17 mouse cellular contexts compared by ENCODE assay signal in the genomic region with DNA sequence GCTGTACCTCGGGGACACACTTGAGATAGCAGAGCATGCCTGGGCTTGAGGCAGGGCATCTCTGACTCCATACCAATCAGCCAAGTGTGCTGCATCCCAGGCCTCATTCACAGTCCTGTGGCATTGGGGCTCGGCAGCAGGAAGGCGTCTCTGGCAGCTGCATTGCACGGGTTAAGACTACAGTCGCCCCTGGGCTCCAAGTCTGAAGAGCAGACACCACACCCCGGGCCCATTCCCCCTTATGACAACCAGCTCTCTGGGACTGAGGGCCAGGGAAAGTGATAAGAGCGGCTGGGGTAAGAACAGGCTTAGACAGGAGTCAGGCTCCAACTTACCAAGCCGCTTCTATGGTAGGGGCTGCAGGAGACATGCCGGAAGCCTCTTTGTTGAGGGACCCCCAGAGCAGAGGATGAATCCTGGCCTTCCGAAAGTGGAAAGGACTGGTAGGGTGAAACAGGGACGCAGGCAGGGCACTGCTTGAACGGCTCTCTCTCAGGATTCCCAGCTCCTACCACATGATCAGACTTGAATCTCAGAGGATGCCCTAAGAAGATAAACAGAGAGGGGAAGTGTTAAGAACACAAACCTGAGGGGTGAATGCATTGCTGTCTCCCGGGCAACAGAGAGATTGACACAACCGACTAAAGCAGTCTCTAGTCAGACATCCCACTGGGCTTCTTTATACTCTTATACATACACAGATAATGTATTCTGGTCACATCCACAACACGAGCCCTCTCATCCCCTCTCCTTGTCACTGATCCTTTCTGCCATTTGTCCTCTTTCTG. TPM values are rescaled to one million over a fixed set of nuclear protein-coding genes. Genes with fewer than 3 reads are reported as not detected.
DNase-seq lines count a peak whose midpoint lies in the region; ATAC-seq and TF ChIP-seq lines count a peak whose summit lies in the region.
"Had no signal": no experiment of that assay in that cellular context is flagged by ENCODE, and none has a peak within 500 bp of the region (broad histone marks: within the 10 kb centered on the region; RNA-seq: fewer than 3 reads in every experiment).

No protein-coding gene starts in this region.

- peak overlapping the region; percentile 75 for H3K27ac ChIP-seq in forebrain, embryonic 11.5 days (ENCODE audit: low read depth, low read length)
- H3K27ac ChIP-seq in hindbrain, embryonic 15.5 days (replicated peaks), result peak overlapping the region; percentile 69
- H3K27ac ChIP-seq in midbrain, postnatal 0 days (ENCODE audit: low read depth, low read length), result peak overlapping the region; percentile 71
- H3K27ac ChIP-seq: intestine, embryonic 15.5 days; liver, embryonic 12.5 days had no signal

- peak; percentile 87 for ATAC-seq in forebrain, embryonic 11.5 days (replicated peaks; ENCODE audit: low FRiP score)
- ATAC-seq in hindbrain, embryonic 15.5 days (ENCODE audit: low FRiP score, low read depth), result peak; percentile 71
- peak; percentile 73 for ATAC-seq in midbrain, postnatal 0 days (ENCODE audit: low FRiP score)
- ATAC-seq in erythroid progenitor cell, adult 5-6 weeks (replicated peaks; ENCODE audit: low FRiP score, poor library complexity, severe bottlenecking), result no peak
- ATAC-seq: intestine, embryonic 15.5 days; liver, embryonic 12.5 days; Patski had no signal

- peak; percentile 68 for DNase-seq in embryo, embryonic 10 days (ENCODE audit: low spot score)
- no peak for DNase-seq in forebrain, embryonic 11.5 days (ENCODE audit: low spot score)
- peak; percentile 71 for DNase-seq in midbrain, postnatal 0 days (ENCODE audit: low spot score)
- DNase-seq in lung, postnatal 14 days, result no peak
- DNase-seq in right cerebral cortex, postnatal 36 days (ENCODE audit: low spot score in 2 of 2), result no peak
- DNase-seq: adrenal gland, postnatal 14 days; cerebellum, adult 11 months; lung, postnatal 36 days; thymus, postnatal 4 days had no signal

- peak overlapping the region; percentile 35; the same call in 1 of the 2 replicates for H3K9ac ChIP-seq in forebrain, embryonic 11.5 days (ENCODE audit: low read length)
- H3K9ac ChIP-seq in hindbrain, embryonic 15.5 days, result peak overlapping the region; percentile 8; the same call in 1 of the 2 replicates
- 0 out of 2 replicates have a peak overlapping the region, but pooled peaks have one; percentile 14 for H3K9ac ChIP-seq in midbrain, postnatal 0 days (replicated peaks; ENCODE audit: low read length, poor library complexity, severe bottlenecking)
- H3K9ac ChIP-seq: intestine, embryonic 15.5 days; liver, embryonic 12.5 days had no signal

- H3K36me3 ChIP-seq in forebrain, embryonic 11.5 days (ENCODE audit: control insufficient read depth, insufficient read depth, low read length), result no peaks in the 10 kb centered on the region
- H3K36me3 ChIP-seq in hindbrain, embryonic 15.5 days, result no peaks in the 10 kb centered on the region
- H3K36me3 ChIP-seq in midbrain, postnatal 0 days (ENCODE audit: insufficient read depth, low read length), result no peaks in the 10 kb centered on the region
- H3K36me3 ChIP-seq: intestine, embryonic 15.5 days; liver, embryonic 12.5 days had no signal

- H3K4me1 ChIP-seq in forebrain, embryonic 11.5 days (replicated peaks; ENCODE audit: control insufficient read depth, insufficient read depth, low read length), result peaks cover 16% of the 10 kb centered on the region
- peaks cover 24% of the 10 kb centered on the region for H3K4me1 ChIP-seq in hindbrain, embryonic 15.5 days (replicated peaks)
- H3K4me1 ChIP-seq in midbrain, postnatal 0 days (ENCODE audit: insufficient read depth, low read length), result peaks cover 12% of the 10 kb centered on the region; the same call in 1 of the 2 replicates
- H3K4me1 ChIP-seq: intestine, embryonic 15.5 days; liver, embryonic 12.5 days had no signal

- H3K4me2 ChIP-seq in forebrain, embryonic 11.5 days (ENCODE audit: low read depth, low read length, severe bottlenecking), result peak overlapping the region; percentile 40; the same call in 1 of the 2 replicates
- H3K4me2 ChIP-seq in hindbrain, embryonic 15.5 days, result peak overlapping the region; percentile 35
- H3K4me2 ChIP-seq in midbrain, postnatal 0 days (ENCODE audit: low read depth, low read length, poor library complexity, severe bottlenecking), result peak overlapping the region; percentile 31
- H3K4me2 ChIP-seq: intestine, embryonic 15.5 days; liver, embryonic 12.5 days had no signal

- H3K27me3 ChIP-seq in forebrain, embryonic 11.5 days (ENCODE audit: control insufficient read depth, insufficient read depth, low read length), result peaks cover 2% of the 10 kb centered on the region; the same call in 1 of the 2 replicates
- no peaks in the 10 kb centered on the region for H3K27me3 ChIP-seq in hindbrain, embryonic 15.5 days
- no peaks in the 10 kb centered on the region; the same call in 1 of the 2 replicates for H3K27me3 ChIP-seq in midbrain, postnatal 0 days (ENCODE audit: insufficient read depth, low read length)
- H3K27me3 ChIP-seq: intestine, embryonic 15.5 days; Patski had no signal

- H3K9me3 ChIP-seq in forebrain, embryonic 11.5 days (ENCODE audit: control insufficient read depth, low read length), result no peaks in the 10 kb centered on the region
- no peaks in the 10 kb centered on the region for H3K9me3 ChIP-seq in hindbrain, embryonic 15.5 days
- no peaks in the 10 kb centered on the region for H3K9me3 ChIP-seq in midbrain, postnatal 0 days (ENCODE audit: low read length)
- H3K9me3 ChIP-seq: intestine, embryonic 15.5 days; liver, embryonic 12.5 days had no signal

- WGBS in forebrain, embryonic 11.5 days, result 35% methylated on average over 15 of the region's 15 CpGs
- WGBS in hindbrain, embryonic 15.5 days, result 18% methylated on average over 15 of the region's 15 CpGs
- WGBS in midbrain, postnatal 0 days, result 11% methylated on average over 15 of the region's 15 CpGs

- no peak for TF ChIP-seq CTCF in midbrain, postnatal 0 days (IDR thresholded peaks at IDR 0.05)

- H3K4me3 ChIP-seq in forebrain, embryonic 11.5 days (ENCODE audit: low read depth, low read length), result no peak overlapping the region
- H3K4me3 ChIP-seq in hindbrain, embryonic 15.5 days, result no peak overlapping the region
- H3K4me3 ChIP-seq in midbrain, postnatal 0 days (ENCODE audit: low read depth, low read length), result no peak overlapping the region
- H3K4me3 ChIP-seq: intestine, embryonic 15.5 days; liver, embryonic 12.5 days had no signal

RNA-seq across cellular contexts. Expression of gene Dmrtb1, which starts 3.5 kb away (rescaled TPM):
- 6.0 and 7.4 TPM in 2 replicates for polyA plus RNA-seq in forebrain, embryonic 11.5 days (2014; fragmentation: Nextera tagmentation; extraction: Ambion mirVana)
- polyA plus RNA-seq in hindbrain, embryonic 15.5 days (2015; fragmentation: Nextera tagmentation; extraction: Ambion mirVana), result 12.4 and 15.8 TPM in 2 replicates
- total RNA-seq in midbrain, postnatal 0 days (2014; rRNA removed), result 13.1 and 27.1 TPM in 2 replicates
- 36.8 and 37.2 TPM in 2 replicates for polyA plus RNA-seq in midbrain, postnatal 0 days (2015; fragmentation: Nextera tagmentation; extraction: Ambion mirVana)
- total RNA-seq in erythroid progenitor cell, adult 5-6 weeks (2015; ENCODE audit: low replicate concordance), result not detected in 2 replicates
- total RNA-seq in erythroid progenitor cell, adult 5-6 weeks (2017; ENCODE audit: low replicate concordance), result not detected in 2 replicates
- total RNA-seq: adrenal gland, postnatal 14 days; gastrocnemius, adult 18-20 months had no signal
- polyA plus RNA-seq: heart, embryonic 14.5 days; intestine, embryonic 15.5 days; liver, embryonic 12.5 days; Patski; stomach, embryonic 16.5 days had no signal

Comparison
In these comparisons a context has a peak if more than half of its experiments do, and no peak if none do; other contexts are left out.
1. DNase-seq: peak in embryo, embryonic 10 days (single experiment) and midbrain, postnatal 0 days (single experiment); none in forebrain, embryonic 11.5 days (single experiment), lung, postnatal 14 days (single experiment) and right cerebral cortex, postnatal 36 days (0 of 2).
2. Peak in every context shown above with its lines, with median percentiles within 50 percentile points of each other: H3K27ac ChIP-seq, H3K4me2 ChIP-seq and H3K9ac ChIP-seq.